ENCODE assay signal across 7 mouse cellular contexts in genomic region chr13:55327633-55328032, GRCm38 (mm10). TPM values are rescaled to one million over a fixed set of nuclear protein-coding genes. Genes with fewer than 3 reads are reported as not detected.
DNase-seq lines count a peak whose midpoint lies in the region; ATAC-seq and TF ChIP-seq lines count a peak whose summit lies in the region.

No protein-coding gene starts in this region.

- peaks cover 15% of the 10 kb centered on the region for H3K36me3 ChIP-seq in intestine, embryonic 16.5 days (ENCODE audit: control insufficient read depth, insufficient read depth, low read length)
- peaks cover 32% of the 10 kb centered on the region for H3K36me3 ChIP-seq in midbrain, embryonic 12.5 days
- H3K36me3 ChIP-seq in small intestine, adult 2 months (ENCODE audit: control insufficient read depth, insufficient read depth, low read length), result peaks cover 29% of the 10 kb centered on the region

- TF ChIP-seq POLR2A in small intestine, adult 2 months (IDR thresholded peaks at IDR 0.05; ENCODE audit: low read depth, low read length), result no peak

- TF ChIP-seq CTCF in small intestine, adult 2 months (IDR thresholded peaks at IDR 0.05; ENCODE audit: extremely low read depth, insufficient read length, insufficient replicate concordance, low read depth, low read length), result peak; percentile 88; the same call in 1 of the 2 replicates

- no peaks in the 10 kb centered on the region for H3K27me3 ChIP-seq in intestine, embryonic 16.5 days (replicated peaks; ENCODE audit: control insufficient read depth, insufficient read depth, low read length)
- H3K27me3 ChIP-seq in midbrain, embryonic 12.5 days, result peaks cover 11% of the 10 kb centered on the region; the same call in 1 of the 2 replicates
- H3K27me3 ChIP-seq in small intestine, adult 2 months (ENCODE audit: control insufficient read depth, insufficient read depth, low read length), result no peaks in the 10 kb centered on the region

- no peak overlapping the region; the same call in 1 of the 2 replicates for H3K4me2 ChIP-seq in intestine, embryonic 16.5 days (ENCODE audit: low read depth, low read length)
- peak overlapping the region; percentile 88 for H3K4me2 ChIP-seq in midbrain, embryonic 12.5 days (replicated peaks)

- peak overlapping the region; percentile 10; the same call in 1 of the 2 replicates for H3K4me3 ChIP-seq in intestine, embryonic 16.5 days (ENCODE audit: low read length)
- H3K4me3 ChIP-seq in midbrain, embryonic 12.5 days, result peak overlapping the region; percentile 72; the same call in 1 of the 2 replicates
- H3K4me3 ChIP-seq in small intestine, adult 2 months (ENCODE audit: low read depth, low read length), result no peak overlapping the region

- DNase-seq in adrenal gland, adult 8-10 months, result peak; percentile 81
- peak; percentile 84 for DNase-seq in embryo, embryonic 9.5 days (ENCODE audit: extremely low spot score)
- peak; percentile 67 to 81 for DNase-seq in gastrocnemius, postnatal 4 days (ENCODE audit: low spot score in 2 of 2)
- peak; percentile 91 for DNase-seq in left cerebral cortex, postnatal 36 days (ENCODE audit: low spot score in 2 of 2)

- 57% methylated on average over 8 of the region's 8 CpGs for WGBS in intestine, embryonic 16.5 days
- 0% methylated on average over 2 of the region's 8 CpGs for WGBS in midbrain, embryonic 12.5 days
- 24% methylated on average over 8 of the region's 8 CpGs for WGBS in small intestine, adult 2 months

- intact Hi-C loops in left cerebral cortex, postnatal 36 days (cut with DNase I), result no loop called here

- H3K9me3 ChIP-seq in intestine, embryonic 16.5 days (ENCODE audit: control insufficient read depth, low read length), result no peaks in the 10 kb centered on the region
- H3K9me3 ChIP-seq in midbrain, embryonic 12.5 days, result no peaks in the 10 kb centered on the region

- peaks cover 47% of the 10 kb centered on the region for H3K4me1 ChIP-seq in intestine, embryonic 16.5 days (ENCODE audit: control insufficient read depth, insufficient read depth, low read length)
- H3K4me1 ChIP-seq in midbrain, embryonic 12.5 days, result peaks cover 52% of the 10 kb centered on the region
- peaks cover 15% of the 10 kb centered on the region for H3K4me1 ChIP-seq in small intestine, adult 2 months (ENCODE audit: control insufficient read depth, insufficient read depth, insufficient read length, low read length)

- H3K9ac ChIP-seq in intestine, embryonic 16.5 days (ENCODE audit: low read depth, low read length), result 0 out of 2 replicates have a peak overlapping the region, but pooled peaks have one; percentile 78
- H3K9ac ChIP-seq in midbrain, embryonic 12.5 days (replicated peaks), result no peak overlapping the region

- no peak overlapping the region for H3K27ac ChIP-seq in intestine, embryonic 16.5 days (ENCODE audit: low read length)
- H3K27ac ChIP-seq in midbrain, embryonic 12.5 days (replicated peaks), result no peak overlapping the region
- no peak overlapping the region for H3K27ac ChIP-seq in small intestine, adult 2 months (ENCODE audit: insufficient read depth, low read depth, low read length)

- peak; percentile 14 for ATAC-seq in intestine, embryonic 16.5 days
- no peak for ATAC-seq in midbrain, embryonic 12.5 days (ENCODE audit: low FRiP score, low read depth)

RNA-seq across cellular contexts. Expression of gene Mxd3, which starts 2.0 kb away (rescaled TPM):
- total RNA-seq in adrenal gland, adult 8-10 months (2022), result 1 to 10 TPM in 2 of 4 experiments, under 1 TPM in 2; 0.30 to 1.9 (median 1.1) TPM
- total RNA-seq in gastrocnemius, postnatal 4 days (2021), result 10 to 100 TPM; 15.3 to 18.7 TPM
- 20.8 and 24.9 TPM in 2 replicates for polyA plus RNA-seq in intestine, embryonic 16.5 days (2015; fragmentation: Nextera tagmentation; extraction: Ambion mirVana)
- total RNA-seq in left cerebral cortex, postnatal 36 days (2021), result 1 to 10 TPM; 1.4 to 2.5 TPM
- polyA plus RNA-seq in midbrain, embryonic 12.5 days (2016; fragmentation: Nextera tagmentation; extraction: Ambion mirVana), result 28.7 and 32.1 TPM in 2 replicates
- 5.1 and 8.5 TPM in 2 replicates for polyA plus RNA-seq in small intestine, adult 2 months (2012; rRNA removed)

RNA-seq across cellular contexts. Expression of gene Rab24, which starts 5.9 kb away (rescaled TPM):
- 100 to 1,000 TPM in 1 of 4 experiments, 10 to 100 TPM in 3; 62.0 to 102 (median 88.6) TPM for total RNA-seq in adrenal gland, adult 8-10 months (2022)
- total RNA-seq in gastrocnemius, postnatal 4 days (2021), result 10 to 100 TPM; 48.4 to 53.9 TPM
- polyA plus RNA-seq in intestine, embryonic 16.5 days (2015; fragmentation: Nextera tagmentation; extraction: Ambion mirVana), result 91.7 and 106 TPM in 2 replicates
- total RNA-seq in left cerebral cortex, postnatal 36 days (2021), result 10 to 100 TPM; 80.9 to 86.8 TPM
- 99.6 and 111 TPM in 2 replicates for polyA plus RNA-seq in midbrain, embryonic 12.5 days (2016; fragmentation: Nextera tagmentation; extraction: Ambion mirVana)
- 54.9 and 101 TPM in 2 replicates for polyA plus RNA-seq in small intestine, adult 2 months (2012; rRNA removed)

RNA-seq across cellular contexts. Expression of gene Prelid1, which starts 7.3 kb away (rescaled TPM):
- total RNA-seq in adrenal gland, adult 8-10 months (2022), result 100 to 1,000 TPM; 146 to 172 (median 162) TPM
- total RNA-seq in gastrocnemius, postnatal 4 days (2021), result 100 to 1,000 TPM; 120 to 136 TPM
- polyA plus RNA-seq in intestine, embryonic 16.5 days (2015; fragmentation: Nextera tagmentation; extraction: Ambion mirVana), result 664 and 676 TPM in 2 replicates
- 100 to 1,000 TPM; 159 to 185 TPM for total RNA-seq in left cerebral cortex, postnatal 36 days (2021)
- 317 and 349 TPM in 2 replicates for polyA plus RNA-seq in midbrain, embryonic 12.5 days (2016; fragmentation: Nextera tagmentation; extraction: Ambion mirVana)
- polyA plus RNA-seq in small intestine, adult 2 months (2012; rRNA removed), result 383 and 921 TPM in 2 replicates

RNA-seq across cellular contexts. Expression of gene Lman2, which starts 35.0 kb away (rescaled TPM):
- total RNA-seq in adrenal gland, adult 8-10 months (2022), result 100 to 1,000 TPM; 112 to 127 (median 118) TPM
- total RNA-seq in gastrocnemius, postnatal 4 days (2021), result 10 to 100 TPM; 58.3 to 58.8 TPM
- 121 and 130 TPM in 2 replicates for polyA plus RNA-seq in intestine, embryonic 16.5 days (2015; fragmentation: Nextera tagmentation; extraction: Ambion mirVana)
- 10 to 100 TPM; 54.9 to 61.3 TPM for total RNA-seq in left cerebral cortex, postnatal 36 days (2021)
- polyA plus RNA-seq in midbrain, embryonic 12.5 days (2016; fragmentation: Nextera tagmentation; extraction: Ambion mirVana), result 91.8 and 94.7 TPM in 2 replicates
- polyA plus RNA-seq in small intestine, adult 2 months (2012; rRNA removed), result 63.0 and 107 TPM in 2 replicates

RNA-seq across cellular contexts. Expression of gene Rgs14, which starts 41.9 kb away (rescaled TPM):
- total RNA-seq in adrenal gland, adult 8-10 months (2022), result 1 to 10 TPM in 1 of 4 experiments, under 1 TPM in 3; 0.45 to 1.8 (median 0.88) TPM
- total RNA-seq in gastrocnemius, postnatal 4 days (2021), result 1 to 10 TPM in 1 of 2 experiments, under 1 TPM in 1; 0.88 to 1.1 TPM
- 0.93 and 1.1 TPM in 2 replicates for polyA plus RNA-seq in intestine, embryonic 16.5 days (2015; fragmentation: Nextera tagmentation; extraction: Ambion mirVana)
- 10 to 100 TPM; 52.3 to 53.7 TPM for total RNA-seq in left cerebral cortex, postnatal 36 days (2021)
- 0.47 and 0.59 TPM in 2 replicates for polyA plus RNA-seq in midbrain, embryonic 12.5 days (2016; fragmentation: Nextera tagmentation; extraction: Ambion mirVana)
- 5.9 and 14.6 TPM in 2 replicates for polyA plus RNA-seq in small intestine, adult 2 months (2012; rRNA removed)

Comparison
In these comparisons a context has a peak if more than half of its experiments do, and no peak if none do; other contexts are left out.
1. RNA of gene Mxd3, which starts 2.0 kb away (total RNA-seq): 15.3 to 18.7 TPM in gastrocnemius, postnatal 4 days; 1.4 to 2.5 TPM in left cerebral cortex, postnatal 36 days and 0.30 to 1.9 TPM in adrenal gland, adult 8-10 months; every median in the first group is over 4 times any median in the second.
2. Peak in every context shown above with its lines, with median percentiles within 50 percentile points of each other: DNase-seq.